34 mouse cellular contexts compared by ENCODE assay signal in genomic region chr13:95424932-95425331, GRCm38 (mm10). TPM values are rescaled to one million over a fixed set of nuclear protein-coding genes. Genes with fewer than 3 reads are reported as not detected.
DNase-seq lines count a peak whose midpoint lies in the region; ATAC-seq and TF ChIP-seq lines count a peak whose summit lies in the region.
"Had no signal": no experiment of that assay in that cellular context is flagged by ENCODE, and none has a peak within 500 bp of the region (broad histone marks: within the 10 kb centered on the region; RNA-seq: fewer than 3 reads in every experiment).

No protein-coding gene starts in this region.

- WGBS in forebrain, embryonic 14.5 days: 79% methylated on average over 7 of the region's 7 CpGs
- WGBS in forebrain, embryonic 15.5 days: 65% methylated on average over 7 of the region's 7 CpGs
- WGBS in hindbrain, postnatal 0 days: 81% methylated on average over 7 of the region's 7 CpGs
- WGBS in hindbrain, embryonic 11.5 days: 83% methylated on average over 7 of the region's 7 CpGs
- WGBS in midbrain, embryonic 14.5 days: 79% methylated on average over 7 of the region's 7 CpGs
- 92% methylated on average over 7 of the region's 7 CpGs for WGBS in midbrain, embryonic 11.5 days

- no peak overlapping the region for H3K4me3 ChIP-seq in forebrain, embryonic 14.5 days (ENCODE audit: low read depth, low read length)
- no peak overlapping the region for H3K4me3 ChIP-seq in forebrain, embryonic 15.5 days
- H3K4me3 ChIP-seq in hindbrain, postnatal 0 days (ENCODE audit: low read length): no peak overlapping the region
- H3K4me3 ChIP-seq in hindbrain, embryonic 11.5 days (ENCODE audit: low read depth, low read length): no peak overlapping the region
- no peak overlapping the region for H3K4me3 ChIP-seq in midbrain, embryonic 14.5 days (replicated peaks; ENCODE audit: low read depth, low read length)
- no peak overlapping the region for H3K4me3 ChIP-seq in midbrain, embryonic 11.5 days (ENCODE audit: low read depth, low read length)
- H3K4me3 ChIP-seq in myocyte: no peak overlapping the region
- H3K4me3 ChIP-seq: embryonic facial prominence, embryonic 12.5 days; erythroblast, embryonic 14.5 days; heart, embryonic 12.5 days; hindbrain, embryonic 12.5 days; layer of hippocampus, adult 2 months; limb, embryonic 13.5 days; liver, embryonic 12.5 days; neural tube, embryonic 15.5 days had no signal

- no peak overlapping the region for H3K4me2 ChIP-seq in forebrain, embryonic 14.5 days (ENCODE audit: low read length)
- no peak overlapping the region for H3K4me2 ChIP-seq in forebrain, embryonic 15.5 days (replicated peaks)
- no peak overlapping the region for H3K4me2 ChIP-seq in hindbrain, postnatal 0 days (ENCODE audit: low read depth, low read length)
- no peak overlapping the region for H3K4me2 ChIP-seq in hindbrain, embryonic 11.5 days (replicated peaks; ENCODE audit: low read depth, low read length)
- H3K4me2 ChIP-seq in midbrain, embryonic 14.5 days (ENCODE audit: low read length): no peak overlapping the region
- no peak overlapping the region for H3K4me2 ChIP-seq in midbrain, embryonic 11.5 days
- peak overlapping the region; percentile 41 for H3K4me2 ChIP-seq in myocyte (ENCODE audit: low read depth)
- H3K4me2 ChIP-seq: embryonic facial prominence, embryonic 12.5 days; hindbrain, embryonic 12.5 days; limb, embryonic 13.5 days; liver, embryonic 12.5 days; neural tube, embryonic 15.5 days had no signal

- no peaks in the 10 kb centered on the region for H3K79me2 ChIP-seq in myocyte (ENCODE audit: control insufficient read depth, insufficient read depth)

- no peak for TF ChIP-seq CTCF in hindbrain, postnatal 0 days (IDR thresholded peaks at IDR 0.05; ENCODE audit: low read depth)

- no peaks in the 10 kb centered on the region for H3K9me3 ChIP-seq in forebrain, embryonic 14.5 days (replicated peaks; ENCODE audit: control insufficient read depth, low read length)
- no peaks in the 10 kb centered on the region for H3K9me3 ChIP-seq in forebrain, embryonic 15.5 days
- H3K9me3 ChIP-seq in hindbrain, postnatal 0 days (ENCODE audit: low read length): no peaks in the 10 kb centered on the region
- H3K9me3 ChIP-seq in hindbrain, embryonic 11.5 days (ENCODE audit: control insufficient read depth, low read length): no peaks in the 10 kb centered on the region
- no peaks in the 10 kb centered on the region for H3K9me3 ChIP-seq in midbrain, embryonic 14.5 days (ENCODE audit: control insufficient read depth, low read length)
- H3K9me3 ChIP-seq in midbrain, embryonic 11.5 days (ENCODE audit: control insufficient read depth, low read length): no peaks in the 10 kb centered on the region
- H3K9me3 ChIP-seq: embryonic facial prominence, embryonic 12.5 days; heart, embryonic 12.5 days; hindbrain, embryonic 12.5 days; limb, embryonic 13.5 days; liver, embryonic 12.5 days; neural tube, embryonic 15.5 days had no signal

- no peak overlapping the region for H3K9ac ChIP-seq in forebrain, embryonic 14.5 days (ENCODE audit: low read length)
- no peak overlapping the region for H3K9ac ChIP-seq in forebrain, embryonic 15.5 days (replicated peaks)
- H3K9ac ChIP-seq in hindbrain, postnatal 0 days (replicated peaks; ENCODE audit: low read length): no peak overlapping the region
- no peak overlapping the region for H3K9ac ChIP-seq in hindbrain, embryonic 11.5 days (ENCODE audit: low read depth, low read length)
- no peak overlapping the region for H3K9ac ChIP-seq in midbrain, embryonic 14.5 days (replicated peaks; ENCODE audit: low read length)
- H3K9ac ChIP-seq in midbrain, embryonic 11.5 days (ENCODE audit: low read length): no peak overlapping the region
- H3K9ac ChIP-seq: embryonic facial prominence, embryonic 12.5 days; heart, embryonic 12.5 days; hindbrain, embryonic 12.5 days; limb, embryonic 13.5 days; liver, embryonic 12.5 days; neural tube, embryonic 15.5 days had no signal

- ATAC-seq in forebrain, embryonic 14.5 days: no peak
- ATAC-seq in forebrain, embryonic 15.5 days (replicated peaks): no peak
- ATAC-seq in hindbrain, postnatal 0 days: no peak
- ATAC-seq in hindbrain, embryonic 11.5 days (ENCODE audit: low FRiP score): no peak
- no peak for ATAC-seq in midbrain, embryonic 14.5 days (ENCODE audit: low FRiP score, low TSS enrichment)
- ATAC-seq in midbrain, embryonic 11.5 days (ENCODE audit: low FRiP score): no peak
- no peak for ATAC-seq in megakaryocyte progenitor cell, adult 5-6 weeks (replicated peaks; ENCODE audit: poor library complexity)
- ATAC-seq: liver, embryonic 12.5 days; Patski had no signal

- H3K27me3 ChIP-seq in forebrain, embryonic 14.5 days (replicated peaks; ENCODE audit: control insufficient read depth, insufficient read depth, low read length): no peaks in the 10 kb centered on the region
- no peaks in the 10 kb centered on the region for H3K27me3 ChIP-seq in forebrain, embryonic 15.5 days
- no peaks in the 10 kb centered on the region for H3K27me3 ChIP-seq in hindbrain, postnatal 0 days (ENCODE audit: insufficient read depth, low read length)
- H3K27me3 ChIP-seq in hindbrain, embryonic 11.5 days (ENCODE audit: control insufficient read depth, insufficient read depth, low read length): no peaks in the 10 kb centered on the region
- no peaks in the 10 kb centered on the region for H3K27me3 ChIP-seq in midbrain, embryonic 14.5 days (ENCODE audit: control insufficient read depth, insufficient read depth, low read length)
- H3K27me3 ChIP-seq in midbrain, embryonic 11.5 days (ENCODE audit: control insufficient read depth, insufficient read depth, low read length): no peaks in the 10 kb centered on the region
- H3K27me3 ChIP-seq in myocyte (ENCODE audit: control insufficient read depth, insufficient read depth, insufficient read length): no peaks in the 10 kb centered on the region
- H3K27me3 ChIP-seq: embryonic facial prominence, embryonic 12.5 days; hindbrain, embryonic 12.5 days; limb, embryonic 13.5 days; liver, embryonic 12.5 days; neural tube, embryonic 15.5 days had no signal

- H3K36me3 ChIP-seq in forebrain, embryonic 14.5 days (ENCODE audit: control insufficient read depth, insufficient read depth, low read length): no peaks in the 10 kb centered on the region
- H3K36me3 ChIP-seq in forebrain, embryonic 15.5 days: no peaks in the 10 kb centered on the region
- no peaks in the 10 kb centered on the region for H3K36me3 ChIP-seq in hindbrain, postnatal 0 days (ENCODE audit: insufficient read depth, low read length)
- H3K36me3 ChIP-seq in hindbrain, embryonic 11.5 days (ENCODE audit: control insufficient read depth, insufficient read depth, low read length): no peaks in the 10 kb centered on the region
- no peaks in the 10 kb centered on the region for H3K36me3 ChIP-seq in midbrain, embryonic 14.5 days (ENCODE audit: control insufficient read depth, insufficient read depth, low read length)
- no peaks in the 10 kb centered on the region for H3K36me3 ChIP-seq in midbrain, embryonic 11.5 days (ENCODE audit: control insufficient read depth, insufficient read depth, low read length)
- no peaks in the 10 kb centered on the region for H3K36me3 ChIP-seq in myocyte (ENCODE audit: control insufficient read depth, insufficient read depth)
- H3K36me3 ChIP-seq: embryonic facial prominence, embryonic 12.5 days; heart, embryonic 12.5 days; hindbrain, embryonic 12.5 days; limb, embryonic 13.5 days; liver, embryonic 12.5 days; neural tube, embryonic 15.5 days had no signal

- peak; percentile 28 for DNase-seq in forebrain, embryonic 14.5 days (ENCODE audit: low spot score)
- peak; percentile 8 for DNase-seq in hindbrain, postnatal 0 days (ENCODE audit: low spot score)
- no peak for DNase-seq in hindbrain, embryonic 11.5 days (ENCODE audit: low spot score)
- peak; percentile 15 for DNase-seq in midbrain, embryonic 14.5 days
- DNase-seq in midbrain, embryonic 11.5 days (ENCODE audit: low spot score, missing footprints): no peak
- DNase-seq: adrenal gland, postnatal 36 days; cerebellum, adult 11-12 months; cerebellum, postnatal 14 days; gastrocnemius, postnatal 14 days; heart, adult 11 months; heart, postnatal 14 days; kidney, adult 18-20 months; kidney, postnatal 14 days; layer of hippocampus, postnatal 36 days; lung, adult 2 months; lung, postnatal 36 days; spleen, adult 18-20 months had no signal

- peaks cover 6% of the 10 kb centered on the region for H3K4me1 ChIP-seq in forebrain, embryonic 14.5 days (ENCODE audit: control insufficient read depth, insufficient read depth, low read length)
- peaks cover 10% of the 10 kb centered on the region for H3K4me1 ChIP-seq in forebrain, embryonic 15.5 days
- no peaks in the 10 kb centered on the region for H3K4me1 ChIP-seq in hindbrain, postnatal 0 days (ENCODE audit: insufficient read depth, low read length)
- no peaks in the 10 kb centered on the region for H3K4me1 ChIP-seq in hindbrain, embryonic 11.5 days (replicated peaks; ENCODE audit: control insufficient read depth, insufficient read depth, low read length)
- H3K4me1 ChIP-seq in midbrain, embryonic 14.5 days (ENCODE audit: control insufficient read depth, insufficient read depth, low read length): peaks cover 3% of the 10 kb centered on the region; the same call in 1 of the 2 replicates
- H3K4me1 ChIP-seq in midbrain, embryonic 11.5 days (ENCODE audit: control insufficient read depth, insufficient read depth, low read length): 0 out of 2 replicates have a peak, but pooled peaks cover 6% of the 10 kb centered on the region
- H3K4me1 ChIP-seq: embryonic facial prominence, embryonic 12.5 days; limb, embryonic 13.5 days; liver, embryonic 12.5 days had no signal

- TF ChIP-seq POLR2A in myocyte (IDR thresholded peaks at IDR 0.05; ENCODE audit: insufficient read length, low read depth): no peak

- H3ac ChIP-seq in myocyte (ENCODE audit: control insufficient read depth, insufficient read length): no peak overlapping the region

- H3K27ac ChIP-seq in forebrain, embryonic 14.5 days (ENCODE audit: low read depth, low read length): no peak overlapping the region
- H3K27ac ChIP-seq in forebrain, embryonic 15.5 days (replicated peaks): no peak overlapping the region
- no peak overlapping the region for H3K27ac ChIP-seq in hindbrain, postnatal 0 days
- no peak overlapping the region for H3K27ac ChIP-seq in hindbrain, embryonic 11.5 days (ENCODE audit: low read depth, low read length)
- H3K27ac ChIP-seq in midbrain, embryonic 14.5 days (replicated peaks; ENCODE audit: low read depth, low read length): no peak overlapping the region
- no peak overlapping the region for H3K27ac ChIP-seq in midbrain, embryonic 11.5 days (ENCODE audit: low read depth, low read length)
- H3K27ac ChIP-seq: embryonic facial prominence, embryonic 12.5 days; hindbrain, embryonic 12.5 days; layer of hippocampus, adult 2 months; limb, embryonic 13.5 days; liver, embryonic 12.5 days; neural tube, embryonic 15.5 days had no signal

RNA-seq across cellular contexts. Expression of gene Crhbp, which starts 19.8 kb away (rescaled TPM):
- polyA plus RNA-seq in forebrain, embryonic 14.5 days (2014; fragmentation: Nextera tagmentation; extraction: Ambion mirVana): 0.75 and 1.1 TPM in 2 replicates
- 0.40 and 1.3 TPM in 2 replicates for polyA plus RNA-seq in forebrain, embryonic 15.5 days (2015; fragmentation: Nextera tagmentation; extraction: Ambion mirVana)
- total RNA-seq in hindbrain, postnatal 0 days (2014; rRNA removed): 8.6 and 11.0 TPM in 2 replicates
- polyA plus RNA-seq in hindbrain, postnatal 0 days (2015; fragmentation: Nextera tagmentation; extraction: Ambion mirVana): 12.0 and 14.4 TPM in 2 replicates
- 2.9 TPM in 2 replicates for polyA plus RNA-seq in hindbrain, embryonic 11.5 days (2014; fragmentation: Nextera tagmentation; extraction: Ambion mirVana)
- 3.2 and 3.3 TPM in 2 replicates for polyA plus RNA-seq in midbrain, embryonic 14.5 days (2014; fragmentation: Nextera tagmentation; extraction: Ambion mirVana)
- 1.9 TPM in 2 replicates for polyA plus RNA-seq in midbrain, embryonic 11.5 days (2014; fragmentation: Nextera tagmentation; extraction: Ambion mirVana)
- polyA plus RNA-seq in myocyte (2012; fragmentation: generic; extraction: Trizol): 0.32 TPM
- not detected in 2 replicates for total RNA-seq in megakaryocyte progenitor cell, adult 5-6 weeks (2015)
- total RNA-seq in megakaryocyte progenitor cell, adult 5-6 weeks (2017): not detected in 2 replicates
- total RNA-seq: gastrocnemius, postnatal 14 days; heart, postnatal 14 days; megakaryocyte-erythroid progenitor cell, adult 5-6 weeks had no signal
- polyA plus RNA-seq: erythroblast, embryonic 14.5 days; liver, embryonic 12.5 days; lung, adult 2 months; Patski had no signal

RNA-seq across cellular contexts. Expression of gene Aggf1, which starts 49.8 kb away (rescaled TPM):
- 38.0 and 40.3 TPM in 2 replicates for polyA plus RNA-seq in forebrain, embryonic 14.5 days (2014; fragmentation: Nextera tagmentation; extraction: Ambion mirVana)
- polyA plus RNA-seq in forebrain, embryonic 15.5 days (2015; fragmentation: Nextera tagmentation; extraction: Ambion mirVana): 45.3 and 46.9 TPM in 2 replicates
- 23.7 and 28.4 TPM in 2 replicates for total RNA-seq in hindbrain, postnatal 0 days (2014; rRNA removed)
- 29.1 and 30.4 TPM in 2 replicates for polyA plus RNA-seq in hindbrain, postnatal 0 days (2015; fragmentation: Nextera tagmentation; extraction: Ambion mirVana)
- polyA plus RNA-seq in hindbrain, embryonic 11.5 days (2014; fragmentation: Nextera tagmentation; extraction: Ambion mirVana): 47.7 and 54.4 TPM in 2 replicates
- 35.7 and 46.4 TPM in 2 replicates for polyA plus RNA-seq in midbrain, embryonic 14.5 days (2014; fragmentation: Nextera tagmentation; extraction: Ambion mirVana)
- 55.1 and 56.5 TPM in 2 replicates for polyA plus RNA-seq in midbrain, embryonic 11.5 days (2014; fragmentation: Nextera tagmentation; extraction: Ambion mirVana)
- polyA plus RNA-seq in myocyte (2012; fragmentation: generic; extraction: Trizol): 12.3 TPM
- 31.9 and 34.5 TPM in 2 replicates for total RNA-seq in megakaryocyte progenitor cell, adult 5-6 weeks (2015)
- total RNA-seq in megakaryocyte progenitor cell, adult 5-6 weeks (2017): 49.5 and 57.0 TPM in 2 replicates

RNA-seq across cellular contexts. Expression of gene S100z, which starts 53.6 kb away (rescaled TPM):
- polyA plus RNA-seq in forebrain, embryonic 14.5 days (2014; fragmentation: Nextera tagmentation; extraction: Ambion mirVana): not detected in 2 replicates
- not detected in 2 replicates for polyA plus RNA-seq in forebrain, embryonic 15.5 days (2015; fragmentation: Nextera tagmentation; extraction: Ambion mirVana)
- not detected in 2 replicates for total RNA-seq in hindbrain, postnatal 0 days (2014; rRNA removed)
- polyA plus RNA-seq in hindbrain, postnatal 0 days (2015; fragmentation: Nextera tagmentation; extraction: Ambion mirVana): not detected in 2 replicates
- not detected in 2 replicates for polyA plus RNA-seq in hindbrain, embryonic 11.5 days (2014; fragmentation: Nextera tagmentation; extraction: Ambion mirVana)
- not detected in 2 replicates for polyA plus RNA-seq in midbrain, embryonic 14.5 days (2014; fragmentation: Nextera tagmentation; extraction: Ambion mirVana)
- polyA plus RNA-seq in midbrain, embryonic 11.5 days (2014; fragmentation: Nextera tagmentation; extraction: Ambion mirVana): not detected in 2 replicates
- not detected for polyA plus RNA-seq in myocyte (2012; fragmentation: generic; extraction: Trizol)
- not detected in 2 replicates for total RNA-seq in megakaryocyte progenitor cell, adult 5-6 weeks (2015)
- not detected in 2 replicates for total RNA-seq in megakaryocyte progenitor cell, adult 5-6 weeks (2017)
- total RNA-seq: adrenal gland, adult 18-20 months; adrenal gland, postnatal 36 days; ES-E14; heart, postnatal 14 days; layer of hippocampus, adult 2 months; layer of hippocampus, postnatal 36 days; left cerebral cortex, postnatal 25 days; megakaryocyte-erythroid progenitor cell, adult 5-6 weeks; midbrain, postnatal 0 days had no signal
- polyA plus RNA-seq: erythroblast, embryonic 14.5 days; heart, embryonic 12.5 days; hindbrain, embryonic 12.5 days; limb, embryonic 13.5 days; liver, embryonic 12.5 days; lung, adult 2 months; midbrain, postnatal 0 days; neural tube, embryonic 15.5 days; Patski had no signal

Comparison
In these comparisons a context has a peak if more than half of its experiments do, and no peak if none do; other contexts are left out.
1. DNase-seq: peak in forebrain, embryonic 14.5 days (single experiment), hindbrain, postnatal 0 days (single experiment) and midbrain, embryonic 14.5 days (single experiment); none in hindbrain, embryonic 11.5 days (single experiment) and midbrain, embryonic 11.5 days (single experiment).